Mouse (Mus musculus) myocyte (in vitro differentiated cells): Measurements from ENCODE around the gene Pbx3. TPM values are rescaled to one million over a fixed set of nuclear protein-coding genes. Genes with fewer than 3 reads are reported as not detected.

Experiments
- H3K27me3 ChIP-seq: one replicate; pipeline ENCODE4 v1.6.1; 2011; ENCODE audit not compliant: control insufficient read depth, insufficient read depth, insufficient read length
- H3K36me3 ChIP-seq: one replicate; pipeline ENCODE4 v1.6.1; 2011; ENCODE audit not compliant: control insufficient read depth, insufficient read depth
- H3K4me2 ChIP-seq: one replicate; pipeline ENCODE4 v1.6.1; 2011; ENCODE audit warnings: low read depth, control low read depth
- H3K4me3 ChIP-seq: one replicate; pipeline ENCODE4 v1.5.1; 2011; ENCODE audit warnings: mild to moderate bottlenecking, control low read depth, moderate library complexity
- H3K79me2 ChIP-seq: one replicate; pipeline ENCODE4 v1.6.1; 2011; ENCODE audit not compliant: control insufficient read depth, insufficient read depth
- H3ac ChIP-seq: one replicate; pipeline ENCODE4 v1.6.1; 2011; ENCODE audit not compliant: control insufficient read depth, insufficient read length
- CEBPB ChIP-seq: IDR thresholded peaks from 2 replicates; pipeline ENCODE4 v1.6.1; 2011; ENCODE audit warnings: mild to moderate bottlenecking, moderate library complexity; ENCODE audit not compliant: poor library complexity, insufficient read depth, severe bottlenecking
- E2F4 ChIP-seq: IDR thresholded peaks from one replicate; pipeline ENCODE4 v1.6.1; 2011; ENCODE audit warnings: mild to moderate bottlenecking, control low read depth, moderate library complexity; ENCODE audit not compliant: insufficient read depth
- MAX ChIP-seq: IDR thresholded peaks from one replicate; pipeline ENCODE4 v1.6.1; 2011; ENCODE audit warnings: low read depth, mild to moderate bottlenecking, control low read depth
- MYOD1 ChIP-seq, 3 experiments: IDR thresholded peaks; one replicate each; pipeline ENCODE4 v1.6.1; 2011; ENCODE audit warnings: control low read depth in 2 of 3, low read depth in 2 of 3, mild to moderate bottlenecking in 2 of 3, moderate library complexity in 1 of 3; ENCODE audit not compliant: insufficient read length in 2 of 3, control insufficient read depth in 1 of 3
- MYOG ChIP-seq, 3 experiments: IDR thresholded peaks; one replicate each; pipeline ENCODE4 v1.6.1; 2011; ENCODE audit warnings: control low read depth in 2 of 3, low read depth in 2 of 3, mild to moderate bottlenecking in 2 of 3; ENCODE audit not compliant: insufficient read length in 2 of 3, control insufficient read depth in 1 of 3, insufficient read depth in 1 of 3
- POLR2A ChIP-seq: IDR thresholded peaks from one replicate; pipeline ENCODE4 v1.6.1; 2011; ENCODE audit warnings: low read depth, mild to moderate bottlenecking, control low read depth, moderate library complexity; ENCODE audit not compliant: insufficient read length
- POLR2AphosphoS2 ChIP-seq: IDR thresholded peaks from one replicate; pipeline ENCODE4 v1.6.1; 2011; ENCODE audit warnings: low read depth, control low read depth; ENCODE audit not compliant: insufficient read length
- REST ChIP-seq: IDR thresholded peaks from one replicate; pipeline ENCODE4 v1.6.1; 2011; ENCODE audit warnings: mild to moderate bottlenecking, control low read depth, moderate library complexity; ENCODE audit not compliant: insufficient read depth, insufficient read length
- SRF ChIP-seq: IDR thresholded peaks from one replicate; pipeline ENCODE4 v1.6.1; 2011; ENCODE audit warnings: low read depth; ENCODE audit not compliant: control insufficient read depth, insufficient read length
- TCF12 ChIP-seq: IDR thresholded peaks from one replicate; pipeline ENCODE4 v1.6.1; 2011; ENCODE audit warnings: mild to moderate bottlenecking, control low read depth; ENCODE audit not compliant: poor library complexity, insufficient read depth, severe bottlenecking
- TCF3 ChIP-seq: IDR thresholded peaks from one replicate; pipeline ENCODE4 v1.6.1; 2011; ENCODE audit warnings: low read depth, control low read depth; ENCODE audit not compliant: insufficient read length
- USF1 ChIP-seq: IDR thresholded peaks from one replicate; pipeline ENCODE4 v1.6.1; 2011; ENCODE audit warnings: low read depth, mild to moderate bottlenecking, control low read depth, moderate library complexity
- polyA plus RNA-seq: library from polyadenylated mRNA; unstranded; fragments of >200 nt; fragmentation: generic; extraction: Trizol; gene quantifications from one replicate; pipeline ENCODE4 v1.2.1, GENCODE M21; 2012; ENCODE audit warnings: missing spikeins

Pbx3 gene
- polyA plus RNA-seq, 1 experiment, result 6.1 TPM

GRCm38 (mm10) chr2:34179299-34179698 lies 193.6 kb downstream of the Pbx3 start:
- no peaks in the 10 kb centered on the region for H3K36me3 ChIP-seq
- TF ChIP-seq MYOD1 (IDR thresholded peaks at IDR 0.05; ENCODE audit: control insufficient read depth in 1 of 3, insufficient read length in 2 of 3, low read depth in 2 of 3), result no peak
- TF ChIP-seq POLR2AphosphoS2, result no peak
- TF ChIP-seq POLR2A, result no peak
- no peak for TF ChIP-seq MYOG (IDR thresholded peaks at IDR 0.05; ENCODE audit: control insufficient read depth in 1 of 3, insufficient read depth in 1 of 3, insufficient read length in 2 of 3, low read depth in 2 of 3)
- no peak overlapping the region for H3K4me3 ChIP-seq
- no peaks in the 10 kb centered on the region for H3K27me3 ChIP-seq
- no peak overlapping the region for H3K4me2 ChIP-seq
- H3K79me2 ChIP-seq, result no peaks in the 10 kb centered on the region
- no peak overlapping the region for H3ac ChIP-seq

- no peaks in the 10 kb centered on the region for H3K36me3 ChIP-seq
- H3K79me2 ChIP-seq, result no peaks in the 10 kb centered on the region
- no peak overlapping the region for H3K4me2 ChIP-seq
- H3K4me3 ChIP-seq, result no peak overlapping the region
- H3ac ChIP-seq, result no peak overlapping the region
- TF ChIP-seq POLR2A, result no peak
- TF ChIP-seq TCF12, result no peak
- no peak for TF ChIP-seq CEBPB
- TF ChIP-seq REST, result no peak
- TF ChIP-seq E2F4, result no peak
- no peak for TF ChIP-seq TCF3
- no peak for TF ChIP-seq USF1
- TF ChIP-seq MYOG (IDR thresholded peaks at IDR 0.05; ENCODE audit: control insufficient read depth in 1 of 3, insufficient read depth in 1 of 3, insufficient read length in 2 of 3, low read depth in 2 of 3), result no peak
- no peak for TF ChIP-seq POLR2AphosphoS2
- TF ChIP-seq MYOD1 (IDR thresholded peaks at IDR 0.05; ENCODE audit: control insufficient read depth in 1 of 3, insufficient read length in 2 of 3, low read depth in 2 of 3), result no peak
- TF ChIP-seq MAX, result no peak
- TF ChIP-seq SRF, result no peak
- no peaks in the 10 kb centered on the region for H3K27me3 ChIP-seq
Measured at GRCm38 (mm10) chr2:34178653-34179052, 194.3 kb downstream of the Pbx3 start.

- peaks cover 12% of the 10 kb centered on the region for H3K36me3 ChIP-seq
- no peak overlapping the region for H3K4me2 ChIP-seq
- H3K27me3 ChIP-seq, result no peaks in the 10 kb centered on the region
- no peaks in the 10 kb centered on the region for H3K79me2 ChIP-seq
- no peak overlapping the region for H3K4me3 ChIP-seq
- TF ChIP-seq MYOG (IDR thresholded peaks at IDR 0.05; ENCODE audit: control insufficient read depth in 1 of 3, insufficient read depth in 1 of 3, insufficient read length in 2 of 3, low read depth in 2 of 3) (peak in 2 of 3 experiments; percentile 24 to 45), POLR2AphosphoS2 (no peak), MYOD1 (IDR thresholded peaks at IDR 0.05; ENCODE audit: control insufficient read depth in 1 of 3, insufficient read length in 2 of 3, low read depth in 2 of 3) (peak in 2 of 3 experiments; percentile 51 to 58), TCF12 (peak; percentile 53), CEBPB (no peak)
- no peak overlapping the region for H3ac ChIP-seq
Measured at GRCm38 (mm10) chr2:34170424-34170823, 202.5 kb downstream of the Pbx3 start.

- Histone ChIP-seq H3ac (no peak overlapping the region), H3K4me3 (no peak overlapping the region), H3K27me3 (no peaks in the 10 kb centered on the region), H3K36me3 (peaks cover 12% of the 10 kb centered on the region), H3K4me2 (no peak overlapping the region), H3K79me2 (no peaks in the 10 kb centered on the region)
- TF ChIP-seq POLR2AphosphoS2, result no peak
- TF ChIP-seq TCF3, result no peak
- no peak for TF ChIP-seq CEBPB
- TF ChIP-seq E2F4, result no peak
- TF ChIP-seq MYOG (IDR thresholded peaks at IDR 0.05; ENCODE audit: control insufficient read depth in 1 of 3, insufficient read depth in 1 of 3, insufficient read length in 2 of 3, low read depth in 2 of 3), result peak in 1 of 3 experiments; percentile 57
- peak in 2 of 3 experiments; percentile 38 to 82 for TF ChIP-seq MYOD1 (IDR thresholded peaks at IDR 0.05; ENCODE audit: control insufficient read depth in 1 of 3, insufficient read length in 2 of 3, low read depth in 2 of 3)
Measured at GRCm38 (mm10) chr2:34169626-34170025, 203.3 kb downstream of the Pbx3 start.

- no peak overlapping the region for H3K4me3 ChIP-seq
- no peaks in the 10 kb centered on the region for H3K27me3 ChIP-seq
- TF ChIP-seq TCF3, result no peak
- no peak for TF ChIP-seq MYOG (IDR thresholded peaks at IDR 0.05; ENCODE audit: control insufficient read depth in 1 of 3, insufficient read depth in 1 of 3, insufficient read length in 2 of 3, low read depth in 2 of 3)
- no peak for TF ChIP-seq USF1
- no peak for TF ChIP-seq POLR2A
- TF ChIP-seq TCF12, result no peak
- no peak for TF ChIP-seq REST
- no peak for TF ChIP-seq MAX
- no peak for TF ChIP-seq POLR2AphosphoS2
- TF ChIP-seq SRF, result no peak
- TF ChIP-seq CEBPB, result no peak
- TF ChIP-seq MYOD1 (IDR thresholded peaks at IDR 0.05; ENCODE audit: control insufficient read depth in 1 of 3, insufficient read length in 2 of 3, low read depth in 2 of 3), result no peak
- TF ChIP-seq E2F4, result no peak
- H3K79me2 ChIP-seq, result no peaks in the 10 kb centered on the region
- no peak overlapping the region for H3ac ChIP-seq
- no peak overlapping the region for H3K4me2 ChIP-seq
- H3K36me3 ChIP-seq, result peaks cover 12% of the 10 kb centered on the region
Measured at GRCm38 (mm10) chr2:34168191-34168590, 204.8 kb downstream of the Pbx3 start.
